Mouse (Mus musculus) gastrocnemius, adult 8-10 months (tissue): ENCODE data around the gene Pkhd1. TPM values are rescaled to one million over a fixed set of nuclear protein-coding genes. Genes with fewer than 3 reads are reported as not detected.

Source experiments
- DNase-seq, 2 experiments: peaks; one replicate each; pipeline ENCODE4 v3.0.0; 2022; ENCODE audit warnings: low spot score in 2 of 2
- total RNA-seq, 4 experiments: library from RNA; stranded (reverse); gene quantifications; 2 replicates each; pipeline ENCODE4 v1.2.4; 2022

Gene Pkhd1
- total RNA-seq, result under 1 TPM in 2 of 4 experiments, not detected in 2; 0.29 to 0.52 TPM

DNA sequence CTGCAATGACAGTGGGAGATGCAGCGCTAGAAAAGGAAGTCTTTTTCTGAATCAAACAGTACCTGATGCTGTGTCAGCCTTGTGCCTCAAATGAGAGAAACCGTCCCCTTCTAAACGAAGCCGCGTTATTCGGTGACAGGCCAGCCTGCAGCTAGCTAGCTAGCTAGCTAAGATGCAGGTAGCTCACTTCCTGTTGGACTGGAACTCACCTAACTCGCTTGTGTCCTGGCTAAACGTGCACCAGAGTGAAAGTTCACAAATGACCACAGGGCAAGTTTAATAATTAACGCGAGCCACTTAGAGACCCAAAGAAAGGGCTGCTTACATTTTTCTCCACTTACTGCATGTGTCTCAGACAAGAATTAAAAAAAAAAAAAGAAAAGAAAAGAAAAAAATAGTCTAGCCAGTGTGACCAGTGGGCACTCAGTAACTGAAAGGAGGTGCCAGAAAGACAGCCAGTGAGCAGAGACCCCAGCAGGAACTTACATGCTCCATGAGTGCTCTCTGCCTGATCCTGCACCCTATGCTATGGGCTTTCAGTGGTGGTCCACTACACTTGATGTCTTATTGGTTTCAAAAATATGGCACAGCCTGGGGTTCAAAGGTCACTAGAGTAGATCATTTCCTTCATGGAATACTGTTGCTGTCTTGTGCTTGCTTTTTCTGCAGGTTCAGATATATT, at the start of gene Pkhd1:
Pkhd1 (minus strand) TSS at position 216 of the 682 bp plus-strand sequence.
- no peak for DNase-seq

DNA sequence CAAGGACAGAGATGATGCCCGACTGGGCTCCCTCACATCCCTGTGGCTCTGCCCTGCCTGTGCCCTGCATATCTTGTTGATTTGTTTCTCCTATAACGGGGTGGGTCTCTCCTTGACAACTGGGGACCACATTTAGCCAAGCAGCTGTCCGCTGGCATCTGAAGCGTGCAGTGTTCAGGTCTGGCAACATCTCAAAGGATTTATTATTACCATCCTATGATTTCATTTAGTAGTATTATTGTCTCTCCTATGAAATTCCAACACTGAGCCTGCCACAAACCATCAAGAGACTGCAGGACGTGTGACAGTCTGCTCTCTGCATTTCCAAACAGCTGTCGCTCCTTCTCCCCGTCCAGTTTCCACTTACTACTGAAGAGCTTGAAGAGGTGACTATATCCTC, 49.7 kb upstream of the Pkhd1 start:
- DNase-seq, result peak in 1 of 2 experiments; percentile 7

DNA sequence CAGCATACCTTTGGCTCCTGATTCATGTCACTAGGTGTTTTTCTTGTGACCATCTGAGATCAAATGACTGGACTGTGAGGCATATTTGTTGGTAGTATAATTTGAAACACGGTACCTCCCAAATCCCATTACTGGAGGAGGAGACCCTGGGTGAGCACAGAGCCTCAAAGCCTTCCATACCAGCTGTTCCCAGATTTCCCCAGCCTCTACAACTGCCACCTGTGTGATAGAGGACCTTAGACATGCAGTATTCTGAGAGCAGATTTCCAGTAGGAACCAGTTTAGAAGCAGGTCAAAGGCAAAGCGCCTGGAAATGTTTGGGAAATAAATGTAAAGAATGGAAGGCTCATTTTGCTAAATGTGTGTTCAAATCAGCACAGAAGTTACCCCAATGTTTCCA, 48.4 kb upstream of the Pkhd1 start:
- DNase-seq, result no peak

DNA sequence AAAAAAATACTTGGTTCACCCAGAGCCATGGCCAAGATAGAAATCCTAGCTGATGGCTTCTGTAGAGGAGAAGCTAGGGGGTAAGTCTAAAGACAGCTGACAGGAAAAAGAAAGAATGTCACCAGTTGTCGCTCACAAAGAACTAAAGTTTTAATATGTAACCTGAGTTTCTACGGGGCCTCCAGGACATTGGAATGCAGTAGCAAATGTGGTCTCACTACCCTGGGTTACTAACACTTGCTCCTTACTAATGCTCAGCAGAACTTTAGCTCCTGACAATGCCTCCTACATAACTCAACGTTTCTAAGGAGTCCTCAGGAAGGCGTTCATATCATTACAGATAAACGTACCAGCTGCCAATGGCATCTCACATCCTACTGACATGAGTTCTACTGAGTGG, 37.2 kb upstream of the Pkhd1 start:
- no peak for DNase-seq

DNA sequence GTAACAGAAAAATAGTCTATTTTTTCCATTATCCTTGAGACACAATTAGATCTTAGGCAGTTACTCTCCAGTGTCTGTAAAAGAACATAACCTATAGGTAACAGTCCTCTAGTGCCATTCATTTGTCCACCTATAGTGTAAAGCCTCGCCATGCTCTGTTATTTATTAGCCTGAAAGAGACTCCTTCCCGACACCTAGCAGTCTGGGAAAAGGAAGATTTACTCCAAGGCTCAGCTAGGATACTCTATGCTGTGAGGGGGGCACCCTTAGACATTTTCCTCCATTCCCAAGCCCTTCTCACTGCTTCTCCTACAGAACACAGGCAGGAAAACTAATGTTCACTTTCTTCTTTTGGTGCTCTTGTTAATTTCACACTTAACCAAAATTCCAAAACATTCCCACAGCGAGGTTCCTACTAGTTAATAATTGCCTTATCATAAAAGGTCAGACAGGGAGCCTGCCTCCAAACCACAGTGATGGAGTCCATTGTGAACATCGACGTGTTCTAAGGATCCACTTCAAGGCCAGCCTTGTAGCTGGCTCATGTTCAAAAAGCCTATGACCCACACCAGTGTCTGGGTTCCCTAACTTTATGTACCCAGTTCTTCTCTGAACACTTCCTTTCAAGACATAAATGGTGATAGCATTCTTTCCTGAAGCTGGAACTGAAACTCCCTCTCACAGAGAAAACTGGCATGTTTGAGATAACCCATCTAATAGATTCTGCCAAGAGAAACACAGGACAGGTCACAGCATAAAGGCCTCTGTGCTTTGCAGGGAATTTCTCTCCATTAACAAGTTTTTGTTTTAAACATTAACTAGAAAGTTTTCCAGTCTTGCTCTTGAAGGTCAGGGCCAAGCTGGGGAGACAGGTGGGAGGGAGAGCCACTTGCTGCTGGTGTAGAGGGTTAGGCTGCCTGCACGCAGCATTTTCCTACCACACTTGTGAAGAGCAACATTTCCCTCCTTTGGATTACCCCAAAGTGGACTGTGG, 35.9 kb upstream of the Pkhd1 start:
- no peak for DNase-seq

DNA sequence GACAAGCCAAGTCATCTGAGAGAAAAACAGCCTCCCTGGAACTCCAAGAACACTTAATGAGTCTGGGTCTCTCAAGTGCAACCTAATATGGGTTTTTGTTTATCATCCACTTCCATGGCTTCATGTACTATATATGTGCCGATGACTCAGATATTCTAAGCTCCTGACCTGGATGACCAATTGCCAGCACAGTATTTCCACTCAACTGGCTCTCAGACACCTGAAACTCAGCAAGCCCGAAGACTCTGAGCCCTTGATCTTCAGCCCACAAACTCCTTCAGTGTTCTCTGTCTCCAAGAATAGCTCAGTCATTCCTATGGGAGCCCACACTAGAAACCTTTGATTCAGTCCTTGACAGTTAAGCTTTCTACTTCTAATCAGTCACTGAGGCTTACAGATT, 17.0 kb upstream of the Pkhd1 start:
- DNase-seq, result peak; percentile 22 to 46

DNA sequence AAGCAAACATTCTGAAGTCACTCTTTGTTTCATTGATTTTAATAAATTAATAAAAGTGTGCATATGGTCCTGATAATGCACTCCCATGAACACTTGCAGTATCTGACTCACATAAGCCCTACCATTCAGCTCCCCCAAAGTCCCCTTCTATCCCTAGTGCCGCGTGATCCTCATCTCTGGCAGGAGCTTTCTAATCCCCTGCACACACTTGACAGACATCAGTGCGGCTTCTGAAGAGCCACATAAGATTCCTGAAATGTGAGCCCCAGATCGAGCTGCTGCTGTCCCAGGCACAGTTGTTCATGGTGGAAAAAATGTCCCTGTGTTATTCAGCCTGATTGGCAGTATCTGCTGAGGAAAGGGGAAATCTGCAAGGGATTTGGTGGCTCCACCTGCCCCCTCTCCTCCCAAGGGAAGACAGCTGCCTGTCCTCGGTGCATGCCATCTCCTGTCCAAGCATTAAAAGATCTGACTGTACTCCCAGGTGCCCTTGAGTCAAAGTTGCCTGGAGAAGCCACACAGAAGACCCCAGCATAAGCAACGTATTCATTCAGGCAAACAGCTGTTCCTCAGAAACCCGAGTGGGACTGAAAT, 15.5 kb upstream of the Pkhd1 start:
- DNase-seq, result peak in 1 of 2 experiments; percentile 5

DNA sequence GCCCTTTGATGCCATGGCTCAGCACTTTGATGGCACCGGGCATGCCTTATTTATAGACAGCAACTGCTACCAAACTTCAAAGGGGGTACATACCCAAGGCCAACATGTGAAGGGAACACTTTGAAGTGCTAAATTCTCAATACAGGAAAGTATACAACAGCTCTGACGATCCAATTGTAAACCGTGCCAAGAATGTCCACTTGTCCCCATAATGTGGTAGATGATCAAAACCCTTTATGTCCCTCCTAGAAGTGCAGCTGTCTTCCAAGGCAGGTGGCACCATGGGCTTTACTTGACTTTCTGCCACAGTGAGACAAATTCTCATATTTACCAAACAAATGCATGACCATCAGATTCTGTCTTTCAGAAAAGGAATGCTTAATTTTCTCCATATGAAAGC, 6.7 kb upstream of the Pkhd1 start:
- no peak for DNase-seq

DNA sequence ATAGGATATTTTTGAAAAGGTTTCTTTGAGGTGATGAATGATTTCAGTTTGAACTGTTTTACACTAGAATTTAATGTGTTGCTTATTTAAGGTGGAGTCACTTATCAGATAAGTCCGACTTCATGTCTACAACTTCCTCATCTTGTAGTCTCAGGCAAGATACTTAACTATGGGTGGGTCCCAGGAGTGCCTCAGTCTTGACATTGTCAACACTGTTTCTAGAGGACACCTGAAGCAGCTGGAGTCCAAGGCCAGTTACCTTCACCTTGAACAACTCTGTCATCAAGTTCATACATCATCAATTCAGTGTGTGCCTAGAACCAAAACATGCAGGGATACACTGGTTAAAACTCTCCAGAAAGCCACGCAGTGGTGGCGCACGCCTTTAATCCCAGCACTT, 5.5 kb upstream of the Pkhd1 start:
- DNase-seq, result no peak

DNA sequence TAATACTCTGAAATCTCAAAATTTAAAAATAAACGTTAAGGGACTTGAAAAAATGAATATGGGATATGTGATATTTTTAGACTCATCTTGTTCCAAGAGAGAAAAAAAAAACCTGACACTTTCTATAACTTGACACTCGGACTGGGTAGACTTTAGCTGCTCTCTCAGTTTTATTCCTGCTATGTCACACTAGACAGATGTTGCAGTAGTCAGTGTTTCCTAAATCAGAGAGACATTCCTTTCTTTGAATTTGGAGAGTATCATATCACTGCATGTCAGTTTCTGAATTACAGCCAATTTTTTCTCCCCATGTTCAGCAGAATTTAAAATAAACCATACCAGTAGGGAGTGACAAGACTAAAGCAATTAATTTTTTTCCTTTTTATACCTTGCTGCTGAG, 2.7 kb upstream of the Pkhd1 start:
- DNase-seq, result no peak

DNA sequence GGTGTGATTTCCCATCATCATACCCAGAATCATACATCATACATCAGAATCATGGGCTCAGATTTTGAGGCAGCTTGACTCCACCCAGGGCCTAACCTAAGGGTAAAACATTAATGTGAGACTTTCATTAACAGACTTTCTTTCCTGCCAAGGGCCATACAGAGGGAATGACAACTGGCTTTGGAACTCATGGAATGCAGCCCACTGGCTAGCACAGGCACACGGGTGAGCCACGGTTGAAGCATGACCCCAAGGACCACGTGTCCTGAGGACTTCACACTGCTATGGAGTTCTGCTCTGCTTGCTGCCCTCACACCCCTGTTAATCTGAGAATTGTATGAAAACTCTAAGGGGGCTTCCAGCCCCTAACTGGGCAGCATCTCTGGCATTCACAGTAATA, 1.5 kb upstream of the Pkhd1 start:
- no peak for DNase-seq

DNA sequence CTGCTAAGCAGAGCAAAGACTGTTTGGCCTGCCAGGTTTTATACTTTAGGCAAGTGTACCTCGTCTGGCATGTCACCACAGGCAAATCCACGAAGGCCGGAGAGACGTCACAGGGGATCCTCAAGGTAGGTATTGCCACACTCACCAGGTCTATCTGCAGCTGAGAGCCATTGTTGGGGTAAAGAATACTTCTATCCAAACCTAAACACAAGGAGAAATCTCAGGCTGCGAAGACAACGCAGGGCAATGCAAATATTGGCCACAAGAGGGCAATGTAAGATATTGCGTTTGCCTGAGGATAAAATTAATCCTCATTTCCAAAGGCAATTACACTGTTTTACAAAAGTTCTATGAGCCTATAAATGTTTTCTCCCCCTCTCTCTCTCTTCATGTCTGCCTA, 5.2 kb downstream of the Pkhd1 start:
- no peak for DNase-seq

DNA sequence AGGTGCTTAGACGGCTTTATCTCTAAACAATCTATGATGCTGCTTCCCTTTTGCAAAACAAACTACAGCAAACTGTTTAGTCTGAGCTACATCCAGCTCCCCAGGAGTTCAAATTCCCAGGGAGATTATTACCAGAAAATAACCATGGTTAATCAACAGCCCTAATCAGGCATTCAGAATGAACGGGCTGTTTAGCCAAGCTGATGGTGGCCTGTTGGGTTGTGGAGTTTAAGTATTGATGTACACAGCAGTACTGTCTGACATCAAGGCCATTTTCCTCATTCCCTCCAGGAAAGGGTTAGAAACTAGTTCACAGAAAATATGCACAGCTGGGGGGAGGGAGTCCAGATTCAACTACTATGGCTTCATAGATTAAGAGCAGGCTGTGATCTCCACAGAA, 12.4 kb downstream of the Pkhd1 start:
- no peak for DNase-seq

DNA sequence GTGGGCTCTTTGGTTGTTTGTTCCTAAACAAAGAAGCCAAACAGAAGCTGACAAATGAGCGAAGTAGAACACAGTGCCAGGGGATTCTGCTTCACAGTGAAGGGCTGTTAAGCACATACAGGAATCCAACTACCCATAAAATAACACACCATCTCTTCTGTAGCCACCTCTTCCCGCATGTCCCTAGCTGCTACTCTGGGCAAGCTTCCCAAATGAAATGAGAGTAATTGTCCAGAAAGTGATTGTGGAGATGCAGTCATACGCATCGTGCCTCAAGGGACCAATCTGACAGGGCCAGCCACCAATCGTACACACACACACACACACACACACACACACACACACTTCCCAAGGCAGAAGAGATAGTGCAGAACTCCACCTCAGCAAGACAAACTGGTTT, 27.4 kb downstream of the Pkhd1 start:
- DNase-seq, result no peak

DNA sequence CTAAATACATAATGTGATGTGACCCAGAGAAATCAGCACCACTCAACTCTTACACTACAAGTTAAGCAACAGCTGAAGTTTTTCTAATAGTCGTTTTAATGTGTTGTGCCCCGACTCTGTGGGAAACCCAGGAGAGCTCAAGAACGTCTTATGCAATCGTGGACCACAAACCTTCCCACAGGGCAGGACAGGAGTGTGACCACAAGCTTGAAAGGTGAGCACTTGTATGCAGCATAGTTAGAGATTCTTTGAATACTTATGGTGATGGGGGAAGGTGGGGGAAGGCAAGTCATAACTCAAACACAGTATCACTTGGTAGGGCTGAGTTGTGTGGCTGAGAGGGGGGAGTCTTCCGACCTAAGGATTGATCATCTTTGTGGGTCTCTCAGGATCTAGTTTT, 46.4 kb downstream of the Pkhd1 start:
- no peak for DNase-seq

DNA sequence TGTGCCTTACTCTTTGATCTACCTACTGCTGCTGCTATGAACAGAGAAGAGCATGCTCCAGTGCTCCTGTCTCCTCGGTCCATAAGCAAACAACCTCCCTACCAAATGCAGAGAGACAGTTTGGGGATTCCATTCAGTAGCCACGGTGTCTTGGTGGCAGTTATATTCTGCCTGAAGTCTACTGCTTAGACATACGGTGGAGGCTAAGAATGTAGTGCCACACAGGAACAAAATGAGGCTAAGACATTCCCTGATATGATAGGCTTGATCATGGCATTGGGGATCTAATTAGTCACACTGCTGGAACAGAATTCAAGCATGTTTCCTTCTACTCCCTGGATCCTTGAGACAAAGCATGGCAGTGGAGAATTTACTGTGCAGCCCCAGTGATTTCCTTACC, 48.4 kb downstream of the Pkhd1 start:
- no peak for DNase-seq

DNA sequence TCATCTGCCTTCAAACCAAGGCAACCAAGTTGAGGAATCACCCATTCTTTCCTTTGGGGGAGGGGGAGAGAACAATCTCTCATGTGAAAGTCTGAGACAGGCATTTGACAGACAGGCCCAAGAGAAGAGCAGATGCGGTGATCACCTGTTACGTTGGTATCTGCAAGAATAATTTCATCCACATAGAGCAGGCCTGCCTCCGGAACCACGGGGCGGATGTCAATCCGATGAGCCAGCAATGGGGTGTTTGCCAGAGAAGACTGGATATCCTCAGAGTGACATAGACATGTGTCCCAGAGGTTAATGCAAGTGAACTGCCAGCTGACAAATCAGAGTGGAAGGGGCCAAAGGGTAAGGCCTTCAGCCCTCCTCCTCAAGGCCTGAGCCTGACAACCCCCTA, 59.4 kb downstream of the Pkhd1 start:
- no peak for DNase-seq

DNA sequence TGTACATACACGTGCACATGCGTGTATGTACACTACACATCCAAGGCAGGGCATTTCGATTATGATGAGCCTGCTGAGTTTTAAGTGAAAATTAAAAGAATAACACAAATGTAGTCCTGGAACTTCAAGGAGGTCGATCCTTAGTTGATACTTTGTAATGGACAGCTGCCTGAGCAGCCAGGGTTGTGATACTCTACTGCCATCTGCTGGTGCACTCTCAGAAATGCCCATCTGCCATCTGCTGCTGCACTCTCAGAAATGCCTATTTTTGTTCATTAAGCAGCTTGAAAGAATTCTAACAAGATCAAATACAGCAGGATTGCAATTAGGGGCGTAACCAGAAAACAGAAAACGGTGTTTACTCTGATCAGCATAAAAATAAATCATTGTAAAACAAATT, 63.5 kb downstream of the Pkhd1 start:
- DNase-seq, result no peak

DNA sequence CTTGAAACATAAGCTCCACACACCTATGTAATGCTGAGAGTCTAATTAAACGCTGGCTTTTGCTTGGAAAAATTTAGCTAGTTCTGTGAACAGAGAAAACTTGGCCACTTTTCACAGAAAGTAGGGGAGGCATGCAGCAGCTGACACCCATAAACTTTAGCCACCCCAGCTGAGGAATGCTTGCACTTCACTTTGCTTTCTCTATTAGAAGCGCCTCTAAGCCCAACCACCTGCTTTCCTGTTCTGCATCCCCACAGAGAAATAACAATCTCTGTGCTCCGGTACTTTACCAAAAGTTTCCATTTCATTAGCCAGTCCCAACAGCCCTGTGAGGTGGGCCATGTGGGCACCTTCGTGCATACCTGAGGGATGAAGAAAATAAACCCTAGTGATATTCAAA, 66.5 kb downstream of the Pkhd1 start:
- no peak for DNase-seq

DNA sequence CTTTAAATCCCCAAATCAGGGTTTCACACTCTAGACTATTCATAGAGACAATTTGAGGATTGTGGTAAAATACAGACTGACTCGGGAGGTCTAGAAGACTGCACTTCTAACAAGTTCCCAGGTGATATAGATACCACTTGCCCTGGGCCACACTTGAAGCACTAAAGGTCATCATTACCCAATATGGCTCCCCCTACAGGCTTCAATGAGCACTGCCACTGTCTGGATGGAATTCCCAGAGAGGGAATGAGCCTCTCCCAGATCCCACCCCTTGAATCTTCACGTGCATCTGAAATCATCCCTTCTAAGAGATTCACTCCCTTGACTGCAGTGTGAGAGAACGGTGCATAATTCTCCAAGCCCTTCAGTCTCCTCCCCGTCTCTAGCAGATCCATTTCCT, 73.3 kb downstream of the Pkhd1 start:
- no peak for DNase-seq

DNA sequence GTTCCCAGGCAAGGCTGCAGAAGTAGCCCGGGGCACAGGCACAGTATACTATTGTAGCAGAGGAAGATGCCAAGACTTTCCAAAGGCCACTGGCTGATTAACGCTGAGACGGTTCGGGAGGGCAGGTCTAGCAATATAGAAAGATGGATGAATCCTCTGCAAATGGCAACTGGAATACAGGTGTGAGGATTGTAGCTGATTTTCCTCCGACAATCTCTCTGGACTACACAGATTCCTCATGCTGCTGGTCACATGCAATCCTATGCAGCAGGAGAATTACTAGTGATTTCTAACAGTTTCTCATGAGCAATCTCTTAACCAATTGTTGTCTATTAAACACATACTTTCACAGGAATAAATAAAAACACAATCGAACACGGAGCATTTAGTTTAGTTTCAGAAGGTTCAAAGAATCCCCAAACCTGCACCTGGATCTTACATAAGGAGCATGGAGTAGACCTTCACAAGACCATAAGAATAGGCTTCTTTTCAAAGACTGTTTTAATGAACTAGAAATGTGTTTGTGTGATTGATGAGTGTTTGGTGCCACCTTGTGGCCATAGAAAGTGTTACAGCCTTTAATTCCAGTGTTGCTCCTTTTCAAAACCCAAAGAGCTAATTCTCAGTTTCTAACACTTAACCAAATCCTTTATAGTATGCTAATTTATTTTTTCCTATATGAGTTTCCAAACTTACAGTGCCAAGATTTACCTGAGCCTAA, 104.3 kb downstream of the Pkhd1 start:
- no peak for DNase-seq

DNA sequence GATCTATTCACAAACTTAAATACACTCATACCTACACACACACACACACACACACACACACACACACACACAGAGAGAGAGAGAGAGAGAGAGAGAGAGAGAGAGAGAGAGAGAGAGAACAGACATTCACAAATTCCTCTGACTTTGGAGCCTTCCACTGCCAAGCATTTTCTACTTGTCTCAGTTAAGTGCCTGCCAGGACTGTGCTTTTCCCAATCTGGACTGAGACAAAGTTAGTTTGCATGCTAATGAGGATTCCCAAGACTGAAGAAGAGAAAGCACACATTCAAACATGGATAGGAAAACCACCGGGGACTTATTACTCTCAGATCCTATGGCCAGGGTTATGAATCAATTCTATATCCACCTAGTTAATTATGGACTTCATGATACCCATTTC, 118.9 kb downstream of the Pkhd1 start:
- DNase-seq, result no peak
